Mouse (Mus musculus): Measurements from ENCODE around the gene Kmt2a. TPM values are rescaled to one million over a fixed set of nuclear protein-coding genes. Genes with fewer than 3 reads are reported as not detected.
A peak's percentile ranks its signal among the peaks of the same experiment; 100 is the strongest.

Gene Kmt2a
- polyA plus RNA-seq, 1 experiment from 2014 or later: 9.8 TPM

DNA sequence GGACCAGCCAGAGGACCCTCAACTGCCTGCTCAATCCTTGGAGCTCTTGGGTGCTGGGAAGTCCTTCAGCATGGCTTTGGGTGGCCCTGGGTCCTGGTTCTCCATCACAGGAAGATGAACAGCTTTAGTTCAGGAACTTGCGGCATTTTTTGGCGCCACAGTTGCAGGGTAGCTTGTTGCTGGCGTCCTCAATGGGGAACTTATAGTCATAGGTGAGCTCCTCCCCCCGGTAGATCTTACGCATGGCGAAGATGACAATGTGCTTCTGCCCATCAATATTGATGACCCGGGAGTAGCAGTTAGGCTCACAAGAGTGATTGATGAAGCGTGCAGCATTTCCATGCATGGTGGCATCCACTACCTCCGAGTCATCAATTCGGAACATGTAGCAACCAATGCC, 73.3 kb downstream of the Kmt2a start:
- H3K4me2 ChIP-seq (ENCODE audit: low read depth, low read length): no peak overlapping the region
- ATAC-seq (replicated peaks; ENCODE audit: insufficient number of reproducible peaks, low FRiP score, low TSS enrichment, low read depth): no peak
- H3K27me3 ChIP-seq (ENCODE audit: control insufficient read depth, insufficient read depth, low read length): no peaks in the 10 kb centered on the region
- peaks cover 35% of the 10 kb centered on the region for H3K36me3 ChIP-seq (replicated peaks; ENCODE audit: control insufficient read depth, insufficient read depth, low read depth, low read length)
- no peak overlapping the region for H3K27ac ChIP-seq (replicated peaks; ENCODE audit: low read depth, low read length)
- H3K9me3 ChIP-seq (replicated peaks; ENCODE audit: control insufficient read depth, low read length): no peaks in the 10 kb centered on the region
- H3K9ac ChIP-seq (replicated peaks; ENCODE audit: low read length): no peak overlapping the region
- DNase-seq (ENCODE audit: low spot score): no peak
- H3K4me1 ChIP-seq (ENCODE audit: control insufficient read depth, insufficient read depth, low read length): no peaks in the 10 kb centered on the region
- 92% methylated on average over 10 of the region's 10 CpGs for WGBS
- H3K4me3 ChIP-seq (ENCODE audit: low read depth, low read length): no peak overlapping the region

DNA sequence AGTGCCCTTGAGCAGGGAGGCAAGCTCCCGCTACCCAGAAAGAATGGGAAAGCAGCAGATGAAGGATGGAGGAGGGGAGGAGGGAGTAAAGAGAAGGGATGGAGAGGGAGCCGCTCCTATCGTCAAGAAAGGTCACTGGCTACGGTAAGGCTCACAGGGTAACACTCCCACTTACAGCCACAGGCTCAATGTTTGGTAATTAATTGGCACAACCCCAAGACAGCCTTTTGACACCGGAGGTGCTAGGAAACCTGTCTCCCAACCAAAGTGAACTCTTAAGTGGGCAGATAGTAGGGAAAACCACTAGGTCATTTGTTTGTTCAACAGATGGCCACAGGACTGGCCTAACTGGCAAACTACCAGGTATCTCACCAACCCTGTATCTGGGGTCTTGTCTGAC, 74.0 kb downstream of the Kmt2a start:
- H3K27ac ChIP-seq (replicated peaks; ENCODE audit: low read depth, low read length): no peak overlapping the region
- H3K4me1 ChIP-seq (ENCODE audit: control insufficient read depth, insufficient read depth, low read length): no peaks in the 10 kb centered on the region
- H3K9me3 ChIP-seq (replicated peaks; ENCODE audit: control insufficient read depth, low read length): no peaks in the 10 kb centered on the region
- H3K36me3 ChIP-seq (replicated peaks; ENCODE audit: control insufficient read depth, insufficient read depth, low read depth, low read length): peaks cover 35% of the 10 kb centered on the region
- no peak overlapping the region for H3K9ac ChIP-seq (replicated peaks; ENCODE audit: low read length)
- ATAC-seq (replicated peaks; ENCODE audit: insufficient number of reproducible peaks, low FRiP score, low TSS enrichment, low read depth) (no peak), DNase-seq (ENCODE audit: low spot score) (no peak)
- no peaks in the 10 kb centered on the region for H3K27me3 ChIP-seq (ENCODE audit: control insufficient read depth, insufficient read depth, low read length)
- H3K4me2 ChIP-seq (ENCODE audit: low read depth, low read length): no peak overlapping the region
- no peak overlapping the region for H3K4me3 ChIP-seq (ENCODE audit: low read depth, low read length)
- WGBS: 78% methylated on average over 5 of the region's 5 CpGs

DNA sequence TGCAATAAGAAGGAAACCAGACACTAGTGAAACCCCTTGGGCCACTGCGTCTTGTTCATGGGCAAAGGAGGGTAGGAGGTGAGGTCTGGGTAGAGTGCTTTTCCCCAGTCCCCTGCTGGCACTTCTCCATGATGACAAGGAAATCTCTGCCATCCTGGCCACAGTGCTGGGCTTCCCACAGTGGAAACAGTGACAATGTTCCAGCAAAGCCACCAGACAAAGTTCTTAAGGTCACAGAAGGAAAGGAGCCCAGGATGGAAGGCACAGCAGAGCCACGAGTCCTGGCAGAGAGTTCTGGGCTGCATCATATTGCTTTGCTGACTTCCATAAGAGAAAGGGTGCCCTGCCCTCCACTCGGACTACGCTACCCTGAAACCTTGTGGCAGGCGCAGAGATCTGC, 75.6 kb downstream of the Kmt2a start:
- Histone ChIP-seq H3K4me1 (ENCODE audit: control insufficient read depth, insufficient read depth, low read length) (no peaks in the 10 kb centered on the region), H3K9me3 (replicated peaks; ENCODE audit: control insufficient read depth, low read length) (no peaks in the 10 kb centered on the region), H3K4me3 (ENCODE audit: low read depth, low read length) (no peak overlapping the region), H3K9ac (replicated peaks; ENCODE audit: low read length) (no peak overlapping the region), H3K27ac (replicated peaks; ENCODE audit: low read depth, low read length) (no peak overlapping the region), H3K36me3 (replicated peaks; ENCODE audit: control insufficient read depth, insufficient read depth, low read depth, low read length) (peaks cover 35% of the 10 kb centered on the region), H3K27me3 (ENCODE audit: control insufficient read depth, insufficient read depth, low read length) (no peaks in the 10 kb centered on the region), H3K4me2 (ENCODE audit: low read depth, low read length) (no peak overlapping the region)
- DNase-seq (ENCODE audit: low spot score) (no peak), ATAC-seq (replicated peaks; ENCODE audit: insufficient number of reproducible peaks, low FRiP score, low TSS enrichment, low read depth) (no peak)
- WGBS: 95% methylated on average over 5 of the region's 5 CpGs

DNA sequence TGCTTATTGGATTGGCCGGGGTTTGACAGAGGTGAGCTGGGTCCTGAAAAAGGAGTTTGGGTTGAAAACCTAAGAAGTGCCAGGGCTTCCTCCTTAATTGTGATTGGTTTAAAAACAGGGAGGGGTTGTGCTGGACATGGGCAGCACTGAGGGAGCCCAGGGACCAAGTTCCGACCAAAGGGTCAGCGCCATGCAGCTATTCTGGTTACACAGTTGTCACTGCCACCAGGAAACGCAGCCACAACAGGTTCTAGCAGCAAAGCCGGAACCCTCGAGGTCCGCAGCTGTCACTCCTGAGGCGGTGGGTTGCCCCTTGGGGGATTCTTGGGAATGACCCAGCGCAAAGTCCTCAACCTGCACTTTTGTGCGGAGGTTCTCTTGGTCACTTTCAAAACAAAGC, 76.4 kb downstream of the Kmt2a start:
- Histone ChIP-seq H3K27ac (replicated peaks; ENCODE audit: low read depth, low read length) (no peak overlapping the region), H3K27me3 (ENCODE audit: control insufficient read depth, insufficient read depth, low read length) (no peaks in the 10 kb centered on the region), H3K9ac (replicated peaks; ENCODE audit: low read length) (no peak overlapping the region), H3K4me2 (ENCODE audit: low read depth, low read length) (no peak overlapping the region), H3K36me3 (replicated peaks; ENCODE audit: control insufficient read depth, insufficient read depth, low read depth, low read length) (peaks cover 27% of the 10 kb centered on the region), H3K4me3 (ENCODE audit: low read depth, low read length) (no peak overlapping the region), H3K9me3 (replicated peaks; ENCODE audit: control insufficient read depth, low read length) (no peaks in the 10 kb centered on the region), H3K4me1 (ENCODE audit: control insufficient read depth, insufficient read depth, low read length) (no peaks in the 10 kb centered on the region)
- no peak for DNase-seq (ENCODE audit: low spot score)
- WGBS: 87% methylated on average over 10 of the region's 10 CpGs
- ATAC-seq (replicated peaks; ENCODE audit: insufficient number of reproducible peaks, low FRiP score, low TSS enrichment, low read depth): no peak

DNA sequence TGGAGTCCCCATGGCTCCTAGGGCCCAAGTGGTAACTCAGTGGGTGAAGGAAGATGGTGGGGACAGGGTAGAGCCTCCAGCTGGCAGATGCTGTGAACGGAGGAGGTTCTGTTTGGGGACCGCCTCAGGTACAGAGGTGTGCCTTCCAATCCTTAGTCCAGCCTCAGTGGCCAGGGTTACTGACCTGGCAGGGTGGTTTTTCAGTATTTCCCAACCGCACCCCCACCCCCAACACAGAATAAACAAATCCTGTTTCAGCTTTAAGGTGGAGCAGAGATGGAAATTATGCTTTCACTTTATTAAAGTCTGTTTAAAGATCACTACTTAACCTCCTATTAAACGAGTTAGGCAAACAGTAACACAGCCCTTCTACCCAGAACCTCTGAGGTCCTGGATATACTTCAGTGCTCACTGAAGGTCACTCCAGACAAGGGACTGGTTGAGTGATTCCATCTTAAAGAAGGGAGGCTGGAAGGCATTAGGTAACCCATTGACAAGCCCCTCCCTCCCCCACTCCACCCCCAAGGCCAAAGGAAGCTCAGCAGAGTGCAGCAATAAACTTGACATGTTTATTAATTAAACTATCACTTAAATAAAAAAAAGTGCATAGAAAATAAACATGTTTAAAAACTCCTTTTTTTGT, 78.2 kb downstream of the Kmt2a start, which contains the start of gene Ttc36:
Ttc36 (minus strand) TSS at position 265 of the 643 bp plus-strand sequence.
- WGBS: 70% methylated on average over 4 of the region's 4 CpGs
- Histone ChIP-seq H3K4me3 (ENCODE audit: low read depth, low read length) (no peak within 1 kb of the TSS), H3K36me3 (replicated peaks; ENCODE audit: control insufficient read depth, insufficient read depth, low read depth, low read length) (peaks cover 18% of the 10 kb centered on the region), H3K4me1 (ENCODE audit: control insufficient read depth, insufficient read depth, low read length) (no peaks in the 10 kb centered on the region), H3K9me3 (replicated peaks; ENCODE audit: control insufficient read depth, low read length) (no peaks in the 10 kb centered on the region), H3K27ac (replicated peaks; ENCODE audit: low read depth, low read length) (no peak within 1 kb of the TSS), H3K27me3 (ENCODE audit: control insufficient read depth, insufficient read depth, low read length) (peaks cover 1% of the 10 kb centered on the region; the same call in 1 of the 2 replicates), H3K4me2 (ENCODE audit: low read depth, low read length) (no peak within 1 kb of the TSS), H3K9ac (replicated peaks; ENCODE audit: low read length) (no peak within 1 kb of the TSS)
- ATAC-seq (replicated peaks; ENCODE audit: insufficient number of reproducible peaks, low FRiP score, low TSS enrichment, low read depth) (no peak), DNase-seq (ENCODE audit: low spot score) (no peak)

DNA sequence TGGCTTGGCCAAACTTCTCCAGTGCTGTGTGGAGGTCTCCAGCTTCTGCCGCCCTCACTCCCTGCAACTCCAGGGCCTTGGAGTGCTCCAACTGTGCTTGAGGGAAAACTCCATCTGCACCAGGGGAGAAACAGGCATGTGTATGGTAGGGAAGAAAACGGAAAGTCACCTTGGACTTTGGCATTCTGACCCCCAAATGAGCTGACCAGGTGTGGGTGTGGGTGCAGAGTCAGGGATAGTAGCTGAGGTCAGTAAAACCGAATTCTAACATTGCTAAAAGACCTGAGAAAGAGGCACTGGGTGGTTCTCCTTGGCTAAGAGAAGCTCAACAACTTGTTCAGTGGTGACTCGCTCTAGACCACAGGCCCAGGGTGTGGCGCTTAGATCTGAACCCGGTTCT, 79.4 kb downstream of the Kmt2a start:
- H3K27ac ChIP-seq (replicated peaks; ENCODE audit: low read depth, low read length): no peak overlapping the region
- H3K4me3 ChIP-seq (ENCODE audit: low read depth, low read length): no peak overlapping the region
- H3K36me3 ChIP-seq (replicated peaks; ENCODE audit: control insufficient read depth, insufficient read depth, low read depth, low read length): peaks cover 11% of the 10 kb centered on the region
- no peaks in the 10 kb centered on the region for H3K9me3 ChIP-seq (replicated peaks; ENCODE audit: control insufficient read depth, low read length)
- H3K27me3 ChIP-seq (ENCODE audit: control insufficient read depth, insufficient read depth, low read length): peaks cover 3% of the 10 kb centered on the region; the same call in 1 of the 2 replicates
- H3K4me2 ChIP-seq (ENCODE audit: low read depth, low read length): no peak overlapping the region
- no peak for DNase-seq (ENCODE audit: low spot score)
- ATAC-seq (replicated peaks; ENCODE audit: insufficient number of reproducible peaks, low FRiP score, low TSS enrichment, low read depth): no peak
- 80% methylated on average over 6 of the region's 6 CpGs for WGBS
- no peaks in the 10 kb centered on the region for H3K4me1 ChIP-seq (ENCODE audit: control insufficient read depth, insufficient read depth, low read length)
- no peak overlapping the region for H3K9ac ChIP-seq (replicated peaks; ENCODE audit: low read length)

DNA sequence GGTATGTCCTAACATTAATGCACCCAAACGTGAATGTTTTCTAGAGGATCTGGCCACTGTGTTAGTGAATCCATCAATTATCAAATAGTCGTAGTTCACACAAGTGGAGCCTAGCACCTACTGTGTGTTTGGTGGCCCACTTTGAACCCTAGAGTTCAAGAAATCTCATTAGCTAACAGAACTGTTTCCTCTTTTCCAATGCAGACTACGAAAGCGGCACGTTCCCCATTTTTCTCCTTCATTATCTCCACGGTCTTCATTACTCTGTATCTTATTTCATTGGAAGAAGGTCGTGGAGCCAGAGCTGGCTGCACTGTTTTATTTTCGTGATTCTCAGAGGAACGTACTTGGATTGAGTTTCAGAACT, 81.2 kb downstream of the Kmt2a start:
- Histone ChIP-seq H3K9me3 (replicated peaks; ENCODE audit: control insufficient read depth, low read length) (no peaks in the 10 kb centered on the region), H3K36me3 (replicated peaks; ENCODE audit: control insufficient read depth, insufficient read depth, low read depth, low read length) (no peaks in the 10 kb centered on the region; the same call in 1 of the 2 replicates), H3K9ac (replicated peaks; ENCODE audit: low read length) (peak overlapping the region; percentile 67), H3K4me1 (ENCODE audit: control insufficient read depth, insufficient read depth, low read length) (no peaks in the 10 kb centered on the region), H3K27ac (replicated peaks; ENCODE audit: low read depth, low read length) (no peak overlapping the region; the same call in 1 of the 2 replicates), H3K4me2 (ENCODE audit: low read depth, low read length) (peak overlapping the region; percentile 96), H3K4me3 (ENCODE audit: low read depth, low read length) (peak overlapping the region; percentile 42), H3K27me3 (ENCODE audit: control insufficient read depth, insufficient read depth, low read length) (peaks cover 3% of the 10 kb centered on the region; the same call in 1 of the 2 replicates)
- DNase-seq (ENCODE audit: low spot score): no peak
- 43% methylated on average over 9 of the region's 9 CpGs for WGBS
- ATAC-seq (replicated peaks; ENCODE audit: insufficient number of reproducible peaks, low FRiP score, low TSS enrichment, low read depth): no peak

DNA sequence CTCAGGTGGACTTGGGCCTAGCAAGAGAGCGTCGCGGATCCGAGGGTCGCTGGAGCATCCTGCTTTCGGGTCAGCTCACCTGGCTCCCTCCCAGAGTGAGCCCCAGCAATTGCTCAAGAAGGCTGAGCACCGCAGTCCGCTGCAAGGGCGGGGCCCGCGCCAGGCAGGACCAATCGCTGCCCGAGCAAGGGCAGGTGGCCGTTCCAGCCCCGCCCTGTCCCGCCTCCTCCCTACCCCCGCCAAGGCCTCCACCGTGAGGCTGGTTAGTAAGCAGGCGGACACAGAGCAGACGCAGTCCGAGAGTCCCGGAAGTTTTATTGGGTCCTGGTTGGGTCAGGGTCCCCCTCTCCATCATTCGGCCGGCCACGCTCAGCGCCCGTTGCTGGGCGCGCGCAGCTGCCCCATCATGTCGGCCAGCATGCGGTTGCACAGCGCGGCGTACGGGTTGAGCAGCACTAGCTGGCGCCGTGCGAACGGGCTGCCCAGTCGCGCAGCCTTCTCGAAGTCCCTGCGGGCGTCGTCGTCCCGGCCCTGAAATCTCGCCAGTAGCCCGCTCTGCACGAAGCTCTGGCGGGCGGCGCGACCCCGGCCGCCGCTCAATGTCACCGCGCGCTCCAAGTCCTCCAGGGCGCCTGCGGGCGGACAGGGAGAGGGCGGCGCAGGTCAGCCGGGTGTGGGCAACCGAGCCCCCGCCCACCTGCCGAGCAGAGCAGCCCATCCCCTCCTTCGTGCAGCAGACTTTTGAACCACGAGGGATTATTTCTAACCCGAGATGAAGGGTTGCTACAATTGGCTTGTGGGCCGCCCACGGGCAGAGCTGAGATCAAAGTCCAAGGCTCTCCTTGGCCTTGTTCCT, 81.8 kb downstream of the Kmt2a start, which contains the start of gene Tmem25:
Tmem25 (minus strand) TSS at position 206 of the 856 bp plus-strand sequence.
- peak within 1 kb of the TSS; percentile 42 for H3K4me3 ChIP-seq (ENCODE audit: low read depth, low read length)
- H3K9me3 ChIP-seq (replicated peaks; ENCODE audit: control insufficient read depth, low read length): no peaks in the 10 kb centered on the region
- H3K27ac ChIP-seq (replicated peaks; ENCODE audit: low read depth, low read length): no peak within 1 kb of the TSS; the same call in 1 of the 2 replicates
- DNase-seq (ENCODE audit: low spot score) (peak; percentile 85), ATAC-seq (replicated peaks; ENCODE audit: insufficient number of reproducible peaks, low FRiP score, low TSS enrichment, low read depth) (peak; percentile 91)
- H3K4me1 ChIP-seq (ENCODE audit: control insufficient read depth, insufficient read depth, low read length): no peaks in the 10 kb centered on the region
- H3K27me3 ChIP-seq (ENCODE audit: control insufficient read depth, insufficient read depth, low read length): peaks cover 3% of the 10 kb centered on the region; the same call in 1 of the 2 replicates
- H3K9ac ChIP-seq (replicated peaks; ENCODE audit: low read length): peak within 1 kb of the TSS; percentile 67
- H3K36me3 ChIP-seq (replicated peaks; ENCODE audit: control insufficient read depth, insufficient read depth, low read depth, low read length): no peaks in the 10 kb centered on the region
- WGBS: under 1% methylated on average over 75 of the region's 75 CpGs
- H3K4me2 ChIP-seq (ENCODE audit: low read depth, low read length): peak within 1 kb of the TSS; percentile 96
